Mouse (Mus musculus): ENCODE results near the gene Mbnl1. TPM values are rescaled to one million over a fixed set of nuclear protein-coding genes. Genes with fewer than 3 reads are reported as not detected.
A peak's percentile ranks its signal among the peaks of the same experiment; 100 is the strongest.

Gene Mbnl1
- polyA plus RNA-seq, 1 experiment: 39.7 TPM

DNA sequence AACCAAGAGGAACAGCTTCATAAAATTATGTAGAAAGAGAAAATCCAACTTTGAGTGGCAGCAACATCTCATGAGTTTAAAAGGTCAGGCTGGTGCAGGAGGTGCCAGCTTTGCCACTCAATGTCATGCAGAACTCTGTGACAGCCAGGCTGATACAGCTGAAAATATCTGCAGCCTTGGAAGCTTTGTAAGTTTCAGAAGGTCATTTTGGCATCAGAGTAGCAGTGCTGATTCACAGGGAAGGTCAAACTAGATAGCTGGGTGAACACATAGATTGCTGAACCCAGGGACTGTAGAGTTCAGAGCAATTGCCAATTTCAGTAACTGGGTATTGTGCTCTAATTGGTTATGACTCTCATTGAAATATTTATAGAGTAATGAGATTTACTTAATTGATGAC, 42.8 kb downstream of the Mbnl1 start:
- DNase-seq (ENCODE audit: extremely low spot score in 1 of 2, low spot score in 1 of 2): no peak

DNA sequence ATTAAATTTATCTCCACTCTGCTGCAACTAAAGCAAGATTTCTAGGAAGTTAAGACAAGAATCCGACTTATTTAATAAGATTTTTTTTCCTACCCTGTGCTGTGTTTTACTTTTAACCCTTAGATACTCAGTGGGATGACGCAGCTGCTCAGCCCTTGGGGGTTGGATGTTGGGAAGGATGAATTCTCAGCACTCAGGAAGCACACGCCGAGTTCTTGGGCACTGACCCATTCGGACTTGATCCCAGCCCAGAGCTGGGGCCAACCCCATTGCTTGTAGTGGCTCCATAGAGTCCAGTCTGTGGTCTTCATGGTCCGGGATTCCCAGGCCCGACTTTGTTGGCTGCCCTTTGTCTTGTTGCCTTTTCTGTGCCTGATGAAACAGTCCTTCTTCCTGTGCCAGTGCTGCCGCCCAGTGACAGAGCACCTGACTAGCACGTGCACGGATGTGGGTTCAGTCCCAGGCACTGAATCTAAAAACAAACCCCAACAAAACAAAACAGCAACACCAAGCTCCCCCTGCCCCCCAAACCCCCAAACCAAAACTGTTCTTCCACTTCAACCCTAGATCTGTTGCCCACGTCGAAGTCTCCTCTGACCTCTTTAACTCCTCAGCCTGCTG, 43.5 kb downstream of the Mbnl1 start:
- peak; percentile 15 to 40 for DNase-seq (ENCODE audit: extremely low spot score in 1 of 2, low spot score in 1 of 2)

DNA sequence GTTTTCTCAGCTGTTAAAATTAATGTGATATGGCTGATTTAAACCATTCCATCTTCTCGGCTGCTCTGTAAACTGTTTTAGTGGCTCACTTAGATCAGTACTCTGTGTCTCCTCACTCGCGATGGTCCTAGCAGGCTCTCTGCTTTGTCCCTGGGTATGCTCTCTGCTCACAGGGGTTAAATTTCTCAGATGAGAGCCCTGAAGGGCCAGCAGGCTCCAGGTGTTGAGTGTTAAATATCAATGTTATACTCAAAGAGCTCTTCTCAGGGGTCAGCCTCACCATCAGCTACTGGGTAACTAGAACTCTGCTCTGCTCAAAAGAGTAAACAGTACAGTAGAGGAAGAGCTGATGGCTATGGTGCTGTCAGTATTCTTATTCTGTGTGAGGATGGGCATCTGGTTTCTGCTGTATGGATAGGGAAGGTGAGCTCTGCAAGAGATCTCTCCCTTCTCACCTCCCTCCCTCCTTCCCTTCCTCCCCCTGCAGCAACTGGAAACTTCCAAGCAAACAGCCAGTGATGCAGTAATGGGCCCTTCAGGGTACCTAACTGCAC, 44.7 kb downstream of the Mbnl1 start:
- DNase-seq (ENCODE audit: extremely low spot score in 1 of 2, low spot score in 1 of 2): no peak

DNA sequence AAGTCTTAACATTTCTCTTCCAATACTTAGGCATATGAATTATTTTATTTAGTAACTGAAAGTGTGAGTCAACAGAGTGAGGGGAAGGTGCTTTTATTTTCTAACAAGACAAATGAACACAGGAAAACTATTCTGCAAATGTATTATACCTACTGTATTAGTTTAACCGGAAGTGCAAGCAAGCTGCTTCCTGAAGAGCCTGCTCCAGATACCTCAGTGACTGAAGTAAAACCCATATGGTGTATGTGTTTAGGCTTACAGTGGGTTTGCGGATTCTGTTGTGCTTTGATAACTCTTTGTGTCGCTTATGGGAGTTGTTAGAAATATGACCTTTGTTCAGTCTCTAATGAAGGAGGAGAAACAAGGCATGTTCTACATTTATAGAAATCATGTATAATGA, 46.7 kb downstream of the Mbnl1 start:
- no peak for DNase-seq (ENCODE audit: extremely low spot score in 1 of 2, low spot score in 1 of 2)

DNA sequence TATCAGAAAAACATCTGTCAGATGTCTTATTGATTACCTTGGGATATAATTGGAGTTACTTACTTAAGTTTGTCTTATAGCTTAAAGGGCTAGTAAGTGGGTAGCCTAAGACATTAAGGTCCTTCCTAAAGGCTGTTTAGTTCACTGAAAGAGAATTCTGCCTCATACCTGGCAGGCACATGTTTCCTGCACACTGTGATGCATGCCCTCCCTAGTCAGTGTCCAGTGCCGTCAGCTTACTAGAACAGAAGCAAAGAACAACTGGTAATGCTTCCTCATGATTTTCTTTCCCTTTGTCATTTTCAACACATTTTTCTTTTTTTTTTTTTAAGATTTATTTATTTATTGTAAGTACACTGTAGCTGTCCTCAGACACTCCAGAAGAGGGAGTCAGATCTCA, 51.5 kb downstream of the Mbnl1 start:
- DNase-seq (ENCODE audit: extremely low spot score in 1 of 2, low spot score in 1 of 2): no peak

DNA sequence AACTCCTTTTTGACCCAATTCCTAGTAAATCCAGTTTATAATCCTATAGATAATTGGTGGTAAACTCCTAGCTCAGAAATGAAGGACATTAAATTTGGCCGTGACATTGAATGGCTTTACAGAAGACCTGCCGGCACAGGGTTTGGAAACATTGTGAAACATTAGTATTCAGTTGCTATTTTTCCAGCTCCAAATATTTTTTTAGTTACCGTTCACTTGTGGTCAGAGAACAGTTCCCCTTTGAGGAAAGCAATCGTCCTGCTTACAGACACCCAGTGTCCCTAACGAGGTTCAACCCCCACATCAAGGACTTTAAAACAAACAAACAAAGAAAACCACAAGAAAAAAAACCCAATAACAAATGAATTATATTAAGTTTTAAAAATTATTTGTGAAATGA, 58.7 kb downstream of the Mbnl1 start:
- DNase-seq (ENCODE audit: extremely low spot score in 1 of 2, low spot score in 1 of 2): no peak

DNA sequence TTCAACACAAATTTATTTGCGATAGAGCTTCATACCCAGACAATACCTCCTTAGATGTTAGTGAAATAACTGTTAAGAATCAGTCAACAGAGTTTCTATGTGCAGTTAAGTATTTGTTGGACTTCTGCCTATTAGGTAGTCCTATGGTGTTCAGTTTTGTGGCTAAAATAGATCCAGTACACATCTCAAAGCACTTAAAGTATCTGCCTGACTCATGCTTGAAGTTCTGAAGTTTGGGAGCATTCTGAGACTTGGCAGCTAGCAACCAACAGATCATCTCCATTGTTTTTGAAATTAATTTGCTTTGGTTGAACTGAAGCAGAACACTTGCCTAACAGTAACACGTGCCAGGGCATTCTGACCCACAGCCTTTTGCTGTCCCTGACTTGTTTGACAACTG, 59.2 kb downstream of the Mbnl1 start:
- no peak for DNase-seq (ENCODE audit: extremely low spot score in 1 of 2, low spot score in 1 of 2)

DNA sequence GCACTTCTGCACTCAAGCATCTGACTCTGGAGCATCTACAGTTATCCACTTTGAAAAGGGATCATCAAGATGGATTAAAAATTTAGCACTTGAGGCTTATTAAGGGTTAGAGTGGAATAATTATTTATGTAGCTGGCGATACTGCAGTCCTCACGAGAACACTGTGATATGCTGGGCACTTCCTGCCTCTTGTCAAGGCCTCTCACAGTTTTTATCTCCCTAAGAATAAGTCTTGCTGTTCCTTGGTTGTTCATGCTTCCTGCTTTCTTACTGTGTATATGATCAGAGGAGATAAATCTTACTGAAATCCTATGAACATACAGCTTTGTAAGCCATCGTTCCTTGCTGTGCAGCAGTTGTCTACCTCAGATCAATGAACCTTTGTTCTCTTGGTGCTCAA, 62.6 kb downstream of the Mbnl1 start:
- no peak for DNase-seq (ENCODE audit: extremely low spot score in 1 of 2, low spot score in 1 of 2)

DNA sequence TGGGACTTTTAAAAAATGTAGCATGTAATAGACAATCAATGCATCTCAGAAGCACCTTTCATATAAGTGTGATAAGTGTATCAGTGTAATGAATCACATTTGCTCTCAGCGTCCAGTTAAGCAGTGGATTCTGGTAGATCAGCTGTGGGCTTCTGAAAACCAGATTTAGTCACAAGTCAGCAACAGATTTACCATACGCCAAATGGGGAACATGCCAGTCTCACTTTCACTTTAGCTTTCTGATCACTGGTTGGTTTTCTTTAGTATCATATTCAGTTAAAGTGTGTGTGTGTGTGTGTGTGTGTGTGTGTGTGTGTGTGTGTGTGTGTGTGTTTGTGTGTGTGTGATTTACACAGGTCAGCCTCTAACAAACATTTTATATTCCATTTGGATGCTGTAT, 64.4 kb downstream of the Mbnl1 start:
- no peak for DNase-seq (ENCODE audit: extremely low spot score in 1 of 2, low spot score in 1 of 2)

DNA sequence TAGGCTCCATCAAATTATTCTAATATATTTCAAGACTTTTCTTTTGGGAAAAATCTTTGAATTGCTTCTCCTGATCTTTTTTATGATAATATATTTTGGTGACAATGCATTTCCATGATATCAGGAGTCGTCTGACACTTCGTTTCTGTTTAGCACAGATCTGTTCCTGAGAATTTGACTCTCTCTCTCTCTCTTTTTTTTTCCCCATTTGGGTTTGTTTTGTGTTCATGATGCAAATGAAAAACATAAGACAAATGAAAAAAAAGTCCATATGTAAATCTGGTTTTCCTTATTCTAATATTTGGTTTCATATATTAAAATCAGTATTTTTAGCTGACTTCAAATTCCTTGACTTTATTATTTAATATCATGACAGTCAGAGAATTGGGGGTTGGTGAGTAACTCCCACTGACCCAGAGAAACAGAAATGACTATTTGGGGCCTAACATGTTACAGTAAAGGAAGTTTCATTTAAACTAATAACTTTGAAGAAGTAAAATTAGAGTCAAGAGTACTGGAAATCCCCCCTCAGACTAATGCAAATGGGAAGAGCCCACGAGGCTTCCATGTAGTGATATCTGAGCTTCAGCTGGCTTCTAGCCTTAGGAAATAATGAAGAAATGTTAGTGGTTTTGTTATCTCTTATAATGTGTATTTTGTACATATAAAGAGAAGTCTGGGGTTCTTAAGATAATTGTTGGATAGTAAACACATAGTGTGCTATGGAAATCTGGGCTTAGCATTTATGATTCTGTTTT, 65.8 kb downstream of the Mbnl1 start:
- no peak for DNase-seq (ENCODE audit: extremely low spot score in 1 of 2, low spot score in 1 of 2)

DNA sequence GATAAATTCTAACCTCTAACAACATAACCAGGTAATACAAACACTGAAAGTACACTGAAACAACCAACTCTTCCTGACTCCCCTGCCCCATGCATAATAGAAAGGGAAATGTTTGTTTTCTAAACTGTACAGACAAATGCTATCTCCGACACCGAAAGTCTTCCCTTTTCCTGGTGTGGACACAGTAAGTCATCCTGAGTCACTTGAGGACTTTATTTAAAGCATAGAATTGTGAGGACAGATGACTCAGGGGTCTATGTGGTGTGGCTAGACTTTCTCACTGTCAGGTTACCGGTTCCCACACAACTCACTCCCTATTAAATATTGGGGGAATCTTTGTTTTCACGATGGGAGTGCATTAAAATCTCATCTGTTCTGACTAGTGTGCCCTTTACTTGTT, 68.5 kb downstream of the Mbnl1 start:
- DNase-seq (ENCODE audit: extremely low spot score in 1 of 2, low spot score in 1 of 2): no peak

DNA sequence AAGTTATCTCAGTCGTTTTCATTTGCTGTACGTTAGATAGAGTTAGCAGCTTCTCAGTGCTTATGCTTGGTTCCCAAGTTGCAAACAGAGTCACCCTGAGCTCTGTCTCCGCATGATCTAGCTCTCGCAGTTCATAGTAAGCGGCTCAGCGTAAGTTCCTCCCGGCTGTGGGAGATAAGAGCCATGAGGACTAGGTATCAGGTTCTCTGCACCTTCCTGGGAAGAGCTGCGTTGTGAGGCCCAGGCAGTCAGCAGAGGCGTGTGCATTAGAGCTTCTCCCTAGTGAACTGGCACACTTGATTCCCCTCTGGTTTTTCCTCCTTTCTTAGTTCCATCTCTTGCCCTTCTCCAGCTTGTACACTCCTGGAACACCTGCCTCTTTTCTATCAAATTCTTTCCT, 73.6 kb downstream of the Mbnl1 start:
- DNase-seq (ENCODE audit: extremely low spot score in 1 of 2, low spot score in 1 of 2): no peak

DNA sequence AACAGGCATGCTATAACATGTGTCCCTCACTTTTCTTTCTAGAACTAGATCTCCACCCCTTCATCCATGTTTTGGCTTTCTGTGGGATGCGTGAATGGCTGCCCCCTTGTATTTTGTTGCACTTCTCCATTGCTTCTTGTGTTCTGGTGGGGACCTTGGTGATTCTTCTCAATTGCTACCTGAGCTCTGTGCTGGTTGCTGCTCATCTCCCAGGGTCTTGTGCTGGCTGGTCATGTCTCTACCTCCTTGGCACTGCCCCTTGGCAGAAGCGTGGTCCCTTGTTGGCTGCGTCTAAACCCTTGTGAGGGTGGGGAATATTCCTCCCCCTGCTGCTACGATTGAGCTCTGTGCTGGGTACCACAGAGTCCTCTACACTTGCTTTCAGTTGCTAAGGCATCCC, 74.3 kb downstream of the Mbnl1 start:
- DNase-seq (ENCODE audit: extremely low spot score in 1 of 2, low spot score in 1 of 2): no peak

DNA sequence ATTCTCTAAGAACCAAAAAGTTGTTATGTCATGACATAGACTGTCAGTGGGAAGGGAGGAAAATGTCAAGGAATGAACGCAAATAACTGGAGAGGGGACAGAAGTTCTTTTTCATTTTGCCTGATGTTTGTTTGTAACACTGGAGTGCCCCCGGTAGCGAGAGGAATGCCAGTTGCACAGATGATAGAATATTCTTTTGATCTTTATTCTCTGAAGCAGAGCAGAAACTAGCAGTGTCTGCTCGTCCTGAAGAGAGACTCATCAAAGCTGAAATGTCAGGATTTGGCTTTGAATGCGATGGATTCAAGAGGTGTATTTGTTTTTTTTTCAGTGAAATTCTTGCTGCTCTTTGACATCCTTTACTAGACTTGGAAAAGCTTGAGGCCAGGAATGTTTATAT, 77.9 kb downstream of the Mbnl1 start:
- no peak for DNase-seq (ENCODE audit: extremely low spot score in 1 of 2, low spot score in 1 of 2)

DNA sequence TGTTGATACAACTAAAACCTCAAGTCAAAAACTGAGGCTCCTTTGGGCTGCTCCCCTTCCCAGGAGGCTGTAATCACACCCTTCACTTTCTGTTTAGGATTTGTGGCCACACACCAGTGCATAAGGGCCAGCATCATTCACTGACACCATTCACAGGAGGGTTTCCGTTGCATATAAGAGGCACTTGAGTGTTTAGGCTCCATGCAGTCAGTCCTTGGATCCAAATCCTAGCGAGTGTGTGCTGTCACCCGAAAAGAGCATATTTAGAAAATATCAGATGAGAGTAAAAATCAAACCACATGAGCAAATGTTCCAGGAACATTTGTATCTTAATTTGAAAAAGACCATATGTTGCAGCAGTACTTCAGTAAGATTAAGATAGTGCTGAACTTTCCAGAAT, 79.0 kb downstream of the Mbnl1 start:
- DNase-seq (ENCODE audit: extremely low spot score in 1 of 2, low spot score in 1 of 2): no peak

DNA sequence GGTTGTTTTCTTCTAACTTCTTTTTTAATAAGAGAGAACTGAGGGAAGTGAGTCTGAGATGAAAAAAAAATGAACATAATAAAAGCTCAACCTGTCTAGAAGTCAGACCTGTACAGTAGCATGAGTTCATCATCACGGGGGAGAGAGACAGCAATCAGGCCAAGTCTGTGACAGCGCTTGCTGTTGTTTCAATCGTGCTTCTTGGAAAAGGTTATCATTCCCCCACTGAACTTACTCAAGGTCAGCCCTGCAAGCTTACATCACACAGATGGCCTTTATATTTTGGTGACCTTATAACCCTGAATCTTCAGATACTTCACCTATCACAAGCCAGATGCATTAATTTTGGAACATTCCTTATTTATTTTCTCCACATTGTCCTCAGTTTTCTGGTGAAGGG, 80.4 kb downstream of the Mbnl1 start:
- no peak for DNase-seq (ENCODE audit: extremely low spot score in 1 of 2, low spot score in 1 of 2)

DNA sequence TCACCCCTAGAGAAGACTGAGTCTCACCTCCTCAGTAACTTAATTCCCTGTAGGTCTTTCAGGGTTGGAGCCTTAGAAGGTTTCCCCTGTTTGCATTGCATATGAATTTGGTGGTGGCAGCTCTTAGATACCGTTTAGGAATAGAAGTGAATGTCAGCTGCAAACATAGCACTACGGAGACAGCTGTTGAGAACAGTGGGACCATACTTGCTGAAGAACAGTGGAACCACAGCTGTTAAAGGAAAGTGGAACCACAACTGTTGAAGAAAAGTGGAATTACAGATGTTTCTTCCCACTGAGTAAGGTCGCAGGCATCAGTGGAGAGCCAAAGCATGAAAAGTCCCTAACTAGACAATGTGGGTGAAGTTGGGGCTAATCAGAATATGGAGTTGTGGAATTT, 84.0 kb downstream of the Mbnl1 start:
- no peak for DNase-seq (ENCODE audit: extremely low spot score in 1 of 2, low spot score in 1 of 2)

DNA sequence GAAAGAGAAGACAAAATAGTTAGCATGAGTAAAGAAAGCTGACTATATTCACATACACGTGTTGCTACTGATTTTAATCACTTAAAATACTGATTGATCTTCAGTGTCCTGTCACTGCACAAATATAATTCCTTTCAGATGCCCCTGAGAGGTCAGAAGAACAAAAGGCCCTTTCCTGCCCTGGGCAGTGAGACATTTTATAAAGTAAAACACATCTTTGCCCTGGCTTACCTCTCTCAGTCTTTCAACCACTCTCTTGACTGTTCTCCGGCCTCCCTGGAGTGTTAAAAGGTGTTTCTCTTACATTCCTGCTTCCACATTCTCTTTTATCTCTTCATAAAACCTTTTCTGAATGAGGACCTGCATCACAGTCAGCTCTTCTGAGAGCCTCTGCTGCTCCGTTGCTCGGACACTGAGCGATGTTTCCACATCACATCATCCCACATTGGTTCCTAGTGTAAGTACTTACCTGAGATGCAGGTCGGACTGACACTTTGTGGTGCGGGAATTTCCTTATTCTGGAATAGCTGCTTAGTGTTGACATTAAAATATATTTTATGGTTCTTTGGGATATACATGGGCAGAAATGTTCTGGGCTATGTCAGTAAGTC, 85.7 kb downstream of the Mbnl1 start:
- DNase-seq (ENCODE audit: extremely low spot score in 1 of 2, low spot score in 1 of 2): no peak

DNA sequence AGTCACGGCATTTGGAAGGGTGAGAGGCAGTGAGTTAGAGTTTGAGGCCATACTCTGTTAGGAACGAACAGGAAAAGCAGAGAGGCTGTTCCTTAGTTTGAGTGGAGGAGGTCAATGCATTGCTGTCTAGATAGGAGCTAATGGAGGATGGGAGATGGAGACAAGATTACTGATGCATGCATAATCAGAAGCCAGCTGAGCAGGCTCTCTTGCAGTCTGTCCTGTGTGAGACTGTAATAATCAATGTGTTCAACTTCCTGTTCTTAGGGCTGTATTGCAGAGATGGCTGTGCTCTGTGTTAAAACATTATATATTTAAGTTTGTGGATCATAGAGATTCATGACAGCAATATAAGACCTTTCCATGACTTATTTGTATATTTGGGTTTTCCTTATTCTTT, 87.1 kb downstream of the Mbnl1 start:
- DNase-seq (ENCODE audit: extremely low spot score in 1 of 2, low spot score in 1 of 2): no peak

DNA sequence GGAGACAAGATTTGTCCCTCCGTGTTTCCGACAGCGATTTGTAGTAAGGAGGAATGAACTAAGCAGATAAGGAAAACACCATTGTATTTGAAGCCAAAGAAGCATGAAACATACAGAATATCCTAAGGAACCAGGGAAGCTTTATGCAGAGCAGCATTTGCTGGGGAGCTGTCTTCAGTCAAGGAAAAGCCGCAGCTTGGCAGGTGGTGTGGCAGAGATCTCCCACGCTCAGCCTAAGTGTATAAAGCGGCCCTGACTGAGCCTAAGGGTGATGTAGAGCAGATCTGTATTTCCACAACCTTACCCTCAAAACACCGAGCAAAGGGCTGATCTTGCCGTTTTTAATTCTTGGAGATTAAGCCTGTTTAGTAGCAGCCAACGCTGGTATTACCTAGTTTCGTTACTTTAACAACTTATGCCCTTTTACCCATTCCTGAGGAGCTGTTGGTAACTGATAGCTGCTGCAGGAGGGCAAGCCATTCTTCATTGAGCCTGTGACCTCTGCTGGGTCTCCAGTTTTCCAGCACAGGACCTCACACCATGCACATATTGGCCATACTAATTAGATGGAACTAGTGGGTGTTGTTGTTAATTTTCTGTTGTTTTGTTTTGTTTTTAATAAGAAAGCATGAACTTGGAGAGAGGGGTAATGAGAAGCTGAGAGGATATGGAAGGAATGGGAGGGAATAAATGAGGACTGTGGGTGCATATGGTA, 91.1 kb downstream of the Mbnl1 start:
- peak in 1 of 2 experiments; percentile 66 for DNase-seq (ENCODE audit: extremely low spot score in 1 of 2, low spot score in 1 of 2)

DNA sequence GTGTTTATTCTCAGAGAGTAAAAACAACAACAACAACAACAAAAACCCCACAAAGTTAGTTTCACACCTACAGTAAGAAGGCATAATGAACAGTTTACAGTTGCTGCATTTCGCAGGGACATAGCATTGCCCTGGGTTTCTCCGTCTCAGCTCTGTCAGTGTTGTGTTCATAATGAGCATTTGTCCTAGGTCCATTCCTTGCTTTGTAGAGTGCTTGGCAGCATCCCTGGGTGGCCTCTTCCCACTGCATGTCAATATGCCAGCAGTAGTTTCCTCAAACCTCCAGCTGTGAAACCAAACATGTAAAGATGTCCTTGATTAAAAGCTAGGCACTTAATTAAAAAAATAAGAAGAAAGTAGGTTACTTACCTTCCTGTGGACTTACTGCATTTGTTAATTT, 91.6 kb downstream of the Mbnl1 start:
- DNase-seq (ENCODE audit: extremely low spot score in 1 of 2, low spot score in 1 of 2): no peak

All from frontal cortex, adult 2 months (tissue).